Mouse (Mus musculus) spleen, adult 2 months (tissue): ENCODE results near the gene Ndufaf8.

Experiments
- CTCF ChIP-seq: fragments of 200-500 bp; IDR thresholded peaks from 2 replicates; pipeline ENCODE4 v1.5.1; 2011; ENCODE audit warnings: mild to moderate bottlenecking, inconsistent platforms; ENCODE audit not compliant: insufficient read depth, insufficient read length, insufficient replicate concordance; ENCODE audit errors: extremely low read depth
- POLR2A ChIP-seq: fragments of 200-500 bp; IDR thresholded peaks from 2 replicates; pipeline ENCODE4 v1.6.1; 2011; ENCODE audit warnings: low read depth, low read length, inconsistent platforms

- TF ChIP-seq CTCF (no peak), POLR2A (no peak)
Observed at GRCm38 (mm10) chr11:120060634-120061033, 38.1 kb upstream of the Ndufaf8 start.
